Mouse (Mus musculus): Measurements from ENCODE around the gene Tnfrsf22.
"Not testable (repeated sequence)": the region's sequence is repeated elsewhere in the genome, so short reads cannot be mapped to it uniquely, and the experiment has no call there.

The Tnfrsf22 gene

DNA sequence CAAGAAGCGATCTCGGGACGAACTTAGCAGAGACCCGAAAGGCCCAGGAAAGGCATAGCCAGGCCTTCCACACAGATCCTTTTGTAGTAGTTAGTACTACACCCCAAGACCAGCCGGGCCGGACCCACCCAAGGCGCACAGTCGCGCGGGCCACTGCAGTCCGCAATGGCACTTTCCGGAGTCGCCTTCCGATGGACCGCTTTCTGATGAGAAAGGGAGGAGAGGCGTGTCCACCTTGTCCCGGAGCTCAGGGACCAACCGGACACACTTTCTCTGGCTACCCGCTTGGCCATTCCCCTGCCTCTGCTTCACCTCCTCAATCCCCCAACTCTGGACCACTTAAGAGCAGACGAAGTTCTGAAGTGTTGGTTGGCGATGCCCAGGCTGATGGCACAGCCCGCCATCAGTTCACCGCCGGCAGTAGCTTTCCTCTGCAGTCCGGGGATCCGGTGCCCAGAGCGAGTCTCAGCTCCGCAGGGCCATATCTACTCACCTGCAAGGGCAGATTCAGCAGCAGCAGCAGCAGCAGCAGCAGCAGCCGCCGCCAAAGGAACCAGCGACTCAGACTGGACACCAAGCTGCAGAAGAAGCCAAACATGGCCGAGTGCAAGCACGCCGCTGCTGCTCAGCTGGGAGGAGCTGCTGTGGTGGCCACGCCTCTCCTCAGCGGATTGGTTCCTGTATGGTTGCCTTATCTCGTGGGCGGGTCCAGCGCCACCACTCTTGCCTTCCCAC, at the start of gene Tnfrsf22:
Gene Tnfrsf22 (minus strand): TSS at position 628 of the 735 bp plus-strand sequence.
- DNase-seq = peak; percentile 91 to 92

DNA sequence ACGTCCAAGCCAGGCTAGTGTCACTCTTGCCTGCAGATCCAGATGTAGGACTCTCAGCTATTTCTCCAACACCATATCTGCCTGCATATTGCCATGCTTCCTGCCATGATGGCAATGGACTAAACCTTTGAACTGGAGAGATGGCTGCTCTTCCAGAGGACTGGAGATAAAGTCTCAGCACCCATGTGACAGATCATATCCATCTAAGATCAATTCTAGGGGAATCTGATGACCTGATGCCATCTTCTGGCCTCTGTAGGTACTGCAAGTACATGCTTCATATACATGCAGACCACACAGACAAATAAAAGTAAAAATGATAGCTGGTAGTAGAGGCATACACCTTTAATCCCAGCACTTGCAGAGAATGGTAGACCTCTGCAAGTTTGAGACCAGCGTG, 46.7 kb upstream of the Tnfrsf22 start:
- peak; percentile 37 to 70 for DNase-seq

DNA sequence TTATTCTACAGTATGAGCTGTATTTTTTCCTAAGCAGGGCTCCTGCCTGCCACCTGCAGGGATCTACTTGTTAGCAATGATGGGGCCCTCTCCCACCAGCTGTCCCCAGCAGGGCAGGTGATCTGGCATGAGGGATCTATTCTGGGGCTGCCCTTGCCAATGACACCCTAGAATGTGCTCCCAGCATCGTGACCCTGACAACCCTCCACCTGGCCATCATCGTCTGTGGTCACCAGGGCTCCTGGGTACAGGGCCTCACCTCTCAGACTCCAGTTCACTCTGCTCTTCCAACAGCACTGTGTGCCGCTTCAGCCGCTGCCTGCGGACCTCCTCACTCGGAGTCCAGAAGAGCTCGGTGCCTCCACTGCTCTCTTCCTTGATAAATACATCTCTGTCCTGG, 45.1 kb upstream of the Tnfrsf22 start:
- no peak for DNase-seq

DNA sequence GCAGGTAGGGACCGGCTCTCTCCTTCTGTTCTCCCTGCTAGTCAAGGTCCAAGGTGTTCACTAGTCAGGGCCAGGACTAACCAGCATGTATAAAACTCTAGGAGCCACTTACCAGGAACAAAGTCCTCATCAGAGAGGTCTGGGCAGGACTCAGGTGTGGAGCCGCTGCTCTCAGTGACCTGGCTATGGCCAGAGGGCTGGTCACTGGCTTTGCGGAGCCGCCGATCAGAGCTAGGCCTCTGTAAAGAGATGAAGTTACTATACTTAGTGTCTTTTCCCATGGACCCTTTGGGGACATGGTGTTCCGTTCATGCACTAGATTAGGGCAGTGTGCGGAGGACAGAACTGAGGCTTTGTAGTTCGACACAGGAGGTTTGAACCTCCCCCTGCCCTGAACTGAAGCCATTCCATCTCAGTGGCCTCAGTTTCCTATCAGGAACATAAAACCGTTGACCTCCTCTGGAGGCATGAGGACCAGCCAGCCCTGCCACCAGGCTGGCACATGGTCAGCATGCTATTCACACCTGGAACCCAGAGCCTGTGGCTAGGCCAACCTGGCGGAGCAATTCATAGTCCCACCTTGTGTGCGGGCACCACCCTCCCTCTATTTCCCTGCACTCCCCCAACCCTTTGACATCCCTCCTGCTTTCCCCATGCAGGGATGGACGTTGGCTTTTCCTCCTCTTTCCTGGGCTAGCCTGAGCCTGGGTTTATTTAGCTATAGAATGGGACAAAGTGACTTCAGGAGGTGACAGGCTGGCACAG, 43.5 kb upstream of the Tnfrsf22 start:
- DNase-seq = no peak

DNA sequence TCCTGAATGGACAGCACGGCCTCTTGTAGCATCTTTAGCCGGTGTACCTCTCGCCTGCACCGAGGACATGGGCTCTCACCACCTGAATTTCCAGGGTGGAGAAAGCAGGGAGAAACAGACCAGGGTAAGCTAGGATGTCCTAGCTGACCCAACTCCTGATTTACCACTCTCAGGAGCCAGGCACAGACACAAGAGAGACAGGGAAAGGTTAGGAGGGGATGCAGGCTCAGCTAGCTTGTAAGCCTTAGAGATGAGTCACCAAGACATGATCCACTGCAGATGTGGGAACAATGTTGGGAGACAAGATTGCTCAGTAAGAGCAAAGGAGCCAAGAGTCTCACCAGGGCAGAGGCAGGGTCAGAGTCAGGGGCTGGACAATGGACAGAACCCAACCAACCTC, 42.4 kb upstream of the Tnfrsf22 start:
- DNase-seq = no peak

DNA sequence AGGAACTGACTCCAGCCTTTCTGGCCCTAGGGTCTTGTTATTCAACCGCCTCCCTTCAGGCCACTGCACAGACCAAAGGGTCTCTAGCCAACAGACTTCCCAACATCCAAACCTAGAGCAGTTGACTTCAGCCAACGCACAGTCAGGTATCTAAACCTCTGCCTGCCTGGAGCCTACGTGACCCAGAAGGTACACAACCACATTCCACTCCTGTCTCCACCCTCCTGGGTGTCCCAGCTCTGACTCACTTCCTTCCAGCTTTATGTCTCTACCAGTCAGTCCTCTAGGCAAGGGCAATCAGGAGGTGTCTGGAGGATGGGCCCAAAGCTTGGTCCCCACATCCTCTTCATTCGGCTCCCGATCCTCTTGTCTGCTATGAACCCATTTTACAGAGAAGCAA, 41.7 kb upstream of the Tnfrsf22 start:
- no peak for DNase-seq

DNA sequence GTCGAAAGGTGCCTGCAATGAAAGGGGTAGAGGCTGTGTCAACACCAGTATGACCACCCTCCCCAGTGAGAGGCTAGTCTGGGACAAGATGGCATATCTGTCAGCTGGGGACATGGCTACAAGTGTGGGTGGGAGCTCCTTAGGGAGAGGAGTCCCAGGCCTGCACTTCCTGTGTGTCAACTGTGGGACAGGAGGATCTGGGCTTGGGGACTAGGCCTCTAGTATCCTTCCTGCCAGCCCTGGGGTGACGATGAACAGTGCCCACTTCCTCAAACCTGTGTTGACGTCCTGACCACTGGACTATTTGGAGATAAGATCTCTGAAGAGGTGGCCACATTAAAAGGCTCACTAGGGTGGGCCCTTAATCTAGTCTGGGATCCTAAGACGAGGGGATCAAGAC, 40.5 kb upstream of the Tnfrsf22 start:
- no peak for DNase-seq

DNA sequence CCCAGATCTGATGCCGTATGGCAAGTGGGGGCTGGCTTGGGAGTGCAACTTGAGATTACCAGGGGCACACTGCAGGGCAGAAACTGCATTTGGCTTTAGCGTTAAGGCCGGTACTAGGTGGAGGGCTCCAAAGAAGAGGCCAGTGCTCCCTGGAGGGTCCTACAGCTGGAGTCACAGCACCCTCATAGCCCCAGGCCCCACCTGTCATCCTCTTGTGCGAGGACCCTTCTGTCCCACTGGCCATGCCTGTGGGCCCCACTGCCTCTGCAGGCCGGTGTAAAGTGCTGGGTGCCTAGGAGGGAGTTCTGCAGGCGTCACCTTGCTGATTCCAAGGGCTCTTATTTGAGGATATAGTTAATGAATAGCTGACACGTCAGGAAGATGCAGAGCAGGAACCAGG, 40.0 kb upstream of the Tnfrsf22 start:
- DNase-seq = no peak

DNA sequence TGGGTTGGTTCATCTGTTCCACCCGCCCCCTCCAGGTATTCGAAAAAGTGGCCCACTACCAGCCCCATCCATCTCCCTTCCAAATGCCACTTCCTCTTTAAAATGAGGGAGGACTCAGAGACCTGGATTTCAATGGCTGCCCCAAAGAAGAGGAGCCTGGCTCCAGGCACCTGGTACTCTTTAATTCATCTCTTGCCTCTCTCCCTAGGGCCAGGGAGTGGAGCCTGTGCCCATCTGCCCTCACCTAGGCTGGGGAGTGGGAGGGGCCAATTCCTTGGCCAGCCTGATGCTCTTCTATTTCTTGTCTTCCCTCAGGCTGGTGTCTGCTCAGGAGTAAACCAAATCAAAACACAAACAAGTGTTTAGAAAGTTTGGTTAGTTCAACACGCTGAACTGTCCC, 37.2 kb upstream of the Tnfrsf22 start:
- DNase-seq = not testable (repeated sequence)

DNA sequence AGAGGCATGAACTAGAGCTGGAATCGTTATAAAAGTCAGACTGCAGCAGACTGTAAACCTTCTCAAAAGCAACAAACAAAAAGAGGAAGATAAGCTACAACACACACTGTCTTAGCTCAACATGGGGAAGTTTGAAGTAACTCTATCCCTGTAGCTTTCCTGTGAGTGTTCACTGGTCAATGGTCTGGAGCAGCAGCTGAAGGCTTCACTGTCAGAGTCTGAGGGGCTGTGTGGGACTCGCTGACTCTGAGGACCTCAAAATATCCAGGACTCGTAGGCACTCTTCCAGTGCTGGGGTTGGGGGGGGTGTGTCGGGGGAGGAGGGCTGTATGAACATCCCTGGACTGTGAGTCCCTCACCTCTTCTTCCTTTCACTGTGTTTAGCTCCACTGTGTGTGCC, 36.7 kb upstream of the Tnfrsf22 start:
- not testable (repeated sequence) for DNase-seq

DNA sequence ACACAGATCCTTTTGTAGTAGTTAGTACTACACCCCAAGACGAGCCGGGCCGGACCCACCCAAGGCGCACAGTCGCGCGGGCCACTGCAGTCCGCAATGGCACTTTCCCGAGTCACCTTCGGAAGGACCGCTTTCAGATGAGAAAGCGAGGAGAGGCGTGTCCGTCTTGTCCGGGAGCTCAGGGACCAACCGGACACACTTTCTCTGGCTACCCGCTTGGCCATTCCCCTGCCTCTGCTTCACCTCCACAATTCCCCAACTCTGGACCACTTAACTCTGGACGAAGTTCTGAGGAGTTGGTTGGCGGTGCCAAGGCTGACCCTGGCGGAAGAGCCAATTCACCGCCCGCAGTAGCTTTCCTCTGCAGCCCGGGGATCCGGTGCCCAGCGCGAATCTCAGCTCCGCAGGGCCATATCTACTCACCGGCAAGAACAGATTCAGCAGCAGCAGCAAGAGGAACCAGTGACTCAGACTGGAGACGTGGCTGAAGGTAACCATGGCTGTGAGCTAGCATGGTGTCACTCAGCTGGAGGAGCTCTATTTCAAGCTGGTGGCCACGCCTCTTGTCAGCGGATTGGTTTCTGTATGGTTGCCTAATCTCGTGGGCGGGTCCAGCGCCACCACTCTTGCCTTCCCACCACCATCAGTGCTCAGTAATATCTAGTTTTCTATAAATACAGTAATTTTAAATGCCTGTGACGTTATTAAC, 36.1 kb upstream of the Tnfrsf22 start, which contains the start of gene Tnfrsf23:
Gene Tnfrsf23 (minus strand): TSS at position 514 of the 709 bp plus-strand sequence.
- peak; percentile 83 to 86 for DNase-seq

DNA sequence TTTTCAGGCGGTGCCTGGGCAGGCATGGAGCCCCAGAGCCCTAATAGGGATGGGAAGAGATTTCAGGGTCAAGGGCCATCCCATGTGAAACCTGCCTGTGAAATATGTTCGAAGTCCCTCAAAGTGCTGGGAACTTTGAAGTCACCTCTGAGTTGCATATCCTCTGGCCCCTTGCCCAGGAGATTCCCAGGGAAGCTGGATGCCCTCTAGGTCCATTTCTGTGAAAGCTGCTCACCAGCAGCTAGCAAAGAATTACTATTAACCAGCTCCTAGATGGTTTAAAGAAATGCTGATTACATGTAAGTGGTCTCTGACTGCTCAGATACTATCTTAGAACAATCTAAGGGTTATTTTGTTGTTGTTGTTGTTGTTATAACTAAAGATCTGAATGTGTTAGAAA, 35.1 kb upstream of the Tnfrsf22 start:
- DNase-seq = peak; percentile 30 to 42

DNA sequence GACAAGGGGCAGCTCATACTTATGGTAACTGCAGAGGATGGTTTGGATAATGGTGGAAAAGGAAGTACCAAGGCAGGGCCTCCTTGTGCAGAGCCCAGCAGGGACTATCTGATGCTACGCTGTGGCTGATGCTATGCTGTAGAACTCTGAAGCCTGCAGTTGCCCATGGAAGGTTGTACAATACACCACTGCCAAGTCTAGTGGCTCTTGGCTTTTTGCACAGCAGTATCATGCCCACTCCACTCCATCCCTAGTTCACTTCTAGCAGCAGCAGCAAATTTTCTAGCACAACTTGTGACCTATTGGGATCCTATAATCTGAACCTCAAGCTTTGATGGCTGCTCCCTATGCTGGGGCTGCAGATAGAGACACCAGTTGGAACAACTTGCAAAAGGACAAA, 32.1 kb upstream of the Tnfrsf22 start:
- DNase-seq = no peak

DNA sequence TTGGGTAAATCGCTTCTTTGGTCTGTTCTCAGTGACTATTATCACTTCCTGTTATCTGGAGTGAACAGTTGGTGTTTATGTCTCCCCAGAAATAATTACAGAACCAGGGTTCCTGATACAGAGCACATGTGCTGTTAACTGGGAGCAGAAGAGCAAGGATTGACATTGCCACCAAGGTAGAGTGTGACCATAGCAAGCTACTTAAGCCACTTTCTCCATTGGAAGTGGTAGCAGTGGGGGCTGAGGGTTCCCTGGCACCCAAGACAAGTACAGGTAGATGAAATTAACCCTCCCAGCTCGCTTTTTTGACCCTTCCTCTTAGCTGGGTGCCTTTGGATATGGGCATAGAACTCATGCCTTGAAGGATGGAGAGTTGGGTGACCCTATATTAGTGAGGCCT, 31.4 kb upstream of the Tnfrsf22 start:
- not testable (repeated sequence) for DNase-seq

DNA sequence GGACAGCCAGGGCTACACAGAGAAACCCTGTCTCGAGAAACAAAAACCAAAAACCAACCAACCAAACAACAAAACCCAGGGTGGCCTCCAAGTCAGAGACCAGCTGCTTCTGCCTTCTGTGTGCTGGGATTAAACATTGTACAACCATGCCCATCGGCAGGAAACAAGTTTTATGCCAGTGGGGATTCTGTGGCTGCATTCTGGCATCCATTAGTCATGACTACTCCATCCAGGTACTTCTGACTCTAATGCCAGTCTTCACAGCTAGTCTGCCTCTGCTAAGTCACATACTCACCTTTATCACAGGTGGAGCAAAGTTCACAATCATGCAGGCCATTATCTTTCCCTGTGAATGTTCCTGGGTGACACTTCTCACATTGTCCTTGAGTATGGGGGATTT, 30.2 kb upstream of the Tnfrsf22 start:
- not testable (repeated sequence) for DNase-seq

DNA sequence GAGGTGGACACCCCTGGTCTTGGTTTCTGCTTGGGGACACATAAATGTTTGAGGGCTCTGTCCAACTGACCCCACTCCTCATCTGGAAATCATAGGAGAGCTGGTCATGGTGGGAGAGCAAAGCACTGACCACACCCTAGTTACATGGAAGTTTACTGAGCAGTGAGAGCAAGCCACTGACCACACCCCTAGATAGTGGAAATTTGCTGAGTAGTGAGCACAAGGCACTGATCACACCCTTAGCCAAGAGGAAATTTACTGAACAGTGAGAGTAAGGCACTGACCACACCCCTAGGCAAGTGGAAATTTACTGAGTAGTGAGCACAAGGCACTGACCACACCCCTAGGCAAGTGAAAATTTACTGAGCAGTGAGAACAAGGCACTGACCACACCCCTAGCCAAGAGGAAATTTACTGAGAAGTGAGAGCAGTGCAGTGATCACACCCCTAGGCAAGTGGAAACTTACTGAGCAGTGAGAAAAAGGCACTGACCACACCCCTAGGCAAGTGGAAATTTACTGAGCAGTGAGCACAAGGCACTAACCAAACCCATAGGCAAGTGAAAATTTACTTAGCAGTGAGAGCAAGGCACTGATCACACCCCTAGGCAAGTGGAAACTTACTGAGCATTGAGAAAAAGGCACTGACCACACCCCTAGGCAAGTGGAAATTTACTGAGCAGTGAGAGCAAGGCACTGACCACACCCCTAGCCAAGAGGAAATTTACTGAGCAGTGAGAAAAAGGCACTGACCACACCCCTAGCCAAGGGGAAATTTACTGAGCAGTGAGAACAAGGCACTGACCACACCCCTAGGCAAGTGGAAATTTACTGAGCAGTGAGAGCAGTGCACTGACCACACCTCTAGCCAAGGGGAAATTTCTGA, 17.2 kb upstream of the Tnfrsf22 start:
- DNase-seq = no peak

DNA sequence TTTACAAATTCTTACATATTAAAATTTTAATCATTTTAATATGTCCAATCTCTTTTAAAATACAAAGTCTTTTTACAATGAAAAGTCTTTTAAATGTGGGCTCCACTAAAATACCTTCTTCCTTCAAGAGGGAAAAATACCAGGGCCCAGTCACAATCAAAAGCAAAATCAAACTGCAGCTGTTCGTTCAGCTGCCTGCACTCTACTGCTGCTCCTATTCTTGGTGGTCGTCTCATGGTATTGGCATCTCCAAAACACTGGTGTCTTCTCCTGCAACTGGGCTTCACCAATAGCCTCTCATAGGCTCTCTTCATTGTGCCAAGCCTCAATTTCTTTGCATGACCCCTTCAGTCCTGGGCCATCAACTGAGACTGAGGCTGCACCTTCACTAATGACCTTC, 14.0 kb upstream of the Tnfrsf22 start:
- DNase-seq = no peak

DNA sequence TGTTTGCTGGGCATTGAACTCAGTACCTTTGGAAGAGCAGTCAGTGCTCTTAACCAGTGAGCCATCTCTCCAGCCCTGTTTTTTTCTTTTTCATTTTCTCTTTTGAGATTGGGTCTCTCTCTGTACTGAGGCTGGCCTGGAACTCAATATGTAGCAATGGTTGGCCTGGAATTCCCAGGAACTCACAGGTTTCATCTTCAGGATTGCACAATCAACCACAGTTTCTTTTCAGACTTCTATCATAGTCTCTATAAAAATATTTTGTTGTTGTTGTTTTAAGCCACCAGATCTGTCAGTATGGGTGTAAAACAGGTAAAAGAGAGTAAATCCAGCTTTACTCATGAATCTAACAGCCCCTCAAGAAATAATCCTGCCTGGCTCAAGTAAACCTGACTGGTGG, 11.3 kb upstream of the Tnfrsf22 start:
- no peak for DNase-seq

DNA sequence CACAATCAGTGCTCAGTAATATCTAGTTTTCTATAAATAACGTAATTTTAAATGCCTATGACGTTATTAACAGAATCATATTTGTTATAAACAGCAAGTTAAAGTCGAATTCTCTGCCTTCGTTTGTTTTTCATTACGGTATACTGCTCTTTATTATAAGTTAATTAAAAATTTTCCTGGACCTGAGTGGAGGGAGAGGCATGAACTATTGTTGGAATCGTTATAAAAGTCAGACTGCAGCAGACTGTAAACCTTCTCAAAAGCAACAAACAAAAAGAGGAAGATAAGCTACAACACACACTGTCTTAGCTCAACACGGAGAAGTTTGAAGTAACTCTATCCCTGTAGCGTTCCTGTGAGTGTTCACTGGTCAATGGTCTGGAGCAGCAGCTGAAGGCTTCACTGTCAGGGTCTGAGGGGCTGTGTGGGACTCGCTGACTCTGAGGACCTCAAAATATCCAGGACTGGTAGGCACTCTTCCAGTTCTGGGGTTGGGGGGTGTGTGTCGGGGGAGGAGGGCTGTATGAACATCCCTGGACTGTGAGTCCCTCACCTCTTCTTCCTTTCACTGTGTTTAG, 397 bp upstream of the Tnfrsf22 start:
- not testable (repeated sequence) for DNase-seq

DNA sequence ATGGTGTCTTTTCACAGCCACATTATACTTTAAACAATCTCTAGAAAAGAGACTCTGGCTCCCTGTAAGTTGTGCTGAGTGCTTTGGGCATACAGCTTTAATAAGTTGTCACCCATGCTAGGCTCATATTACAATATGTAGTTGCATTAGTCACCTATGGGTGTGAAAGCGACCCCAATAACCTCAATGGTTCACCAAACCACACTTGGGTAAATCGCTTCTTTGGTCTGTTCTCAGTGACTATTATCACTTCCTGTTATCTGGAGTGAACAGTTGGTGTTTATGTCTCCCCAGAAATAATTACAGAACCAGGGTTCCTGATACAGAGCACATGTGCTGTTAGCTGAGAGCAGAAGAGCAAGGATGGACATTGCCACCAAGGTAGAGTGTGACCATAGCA, 5.5 kb downstream of the Tnfrsf22 start:
- DNase-seq = not testable (repeated sequence)

DNA sequence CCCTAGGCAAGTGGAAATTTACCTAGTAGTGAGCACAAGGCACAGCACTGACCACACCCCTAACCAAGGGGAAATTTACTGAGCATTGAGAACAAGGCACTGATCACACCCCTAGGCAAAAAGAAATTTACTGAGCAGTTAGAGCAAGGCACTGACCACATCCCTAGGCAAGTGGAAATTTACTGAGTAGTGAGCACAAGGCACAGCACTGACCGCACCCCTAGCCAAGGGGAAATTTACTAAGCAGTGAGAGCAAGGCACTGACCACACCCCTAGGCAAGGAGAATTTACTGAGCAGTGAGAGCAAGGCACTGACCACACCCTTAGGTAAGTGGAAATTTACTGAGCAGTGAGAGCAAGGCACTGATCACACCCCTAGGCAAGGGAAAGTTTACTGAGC, 12.8 kb downstream of the Tnfrsf22 start:
- no peak for DNase-seq

DNA sequence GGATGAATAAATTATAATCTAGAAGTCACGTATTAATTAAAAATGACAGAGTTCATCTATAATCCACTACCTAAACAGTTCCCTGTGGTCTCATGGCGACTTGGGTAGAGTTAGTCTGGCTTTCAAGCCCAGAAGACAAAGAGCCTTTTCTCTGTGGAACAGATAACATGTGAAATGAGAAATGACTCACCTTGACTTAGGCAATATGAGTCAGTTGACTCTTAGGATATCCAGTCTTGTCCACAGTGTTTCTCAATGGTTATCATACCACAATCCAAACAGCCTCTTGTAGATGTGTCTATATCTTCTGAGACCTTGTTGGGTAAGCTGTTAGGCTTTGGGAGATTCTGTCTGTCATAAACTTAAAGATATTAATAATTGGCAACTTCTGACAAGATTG, 18.0 kb downstream of the Tnfrsf22 start:
- no peak for DNase-seq

Measured in kidney, postnatal 36 days (tissue).